8 mouse cellular contexts compared by ENCODE assay signal in the genomic region with DNA sequence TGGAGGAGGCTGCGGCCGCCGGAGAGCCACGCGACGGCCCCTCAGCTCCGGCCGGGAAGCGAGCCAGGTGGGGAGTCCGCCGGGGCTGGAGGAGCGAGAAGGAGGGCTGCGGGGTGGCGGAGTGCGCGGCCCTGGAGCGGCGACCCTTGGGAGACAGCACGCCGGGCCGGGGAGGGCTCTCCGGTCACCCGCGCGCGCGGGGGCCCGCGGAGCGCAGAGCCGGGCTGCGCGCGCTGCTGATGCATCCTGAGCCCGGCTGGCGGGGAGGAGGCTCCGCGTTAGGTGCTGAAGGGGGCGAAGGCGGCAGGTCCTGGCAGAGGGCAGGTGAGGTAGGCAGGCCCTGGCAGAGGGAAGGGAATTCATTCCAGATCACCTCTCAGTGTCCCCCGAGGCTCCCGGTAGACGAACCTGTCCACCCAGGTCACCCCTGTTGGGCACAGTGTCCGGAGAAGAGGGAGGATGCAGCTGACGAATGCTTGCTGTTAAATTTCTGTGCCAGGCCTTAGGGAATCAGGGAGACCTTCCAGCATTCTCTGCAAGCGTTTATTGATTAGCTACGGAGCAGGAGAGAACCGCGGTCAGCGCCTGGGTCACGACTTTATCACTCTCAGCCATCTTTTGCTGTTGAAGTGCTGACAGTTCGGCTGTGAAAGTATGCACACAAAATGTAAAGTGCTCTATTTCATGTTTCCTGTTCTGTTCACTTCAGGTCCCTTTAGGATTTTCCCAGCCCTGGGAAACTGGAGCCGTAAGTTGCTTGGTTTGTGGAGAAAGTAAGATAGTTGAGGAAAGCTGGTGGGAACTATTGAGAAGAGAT. TPM values are rescaled to one million over a fixed set of nuclear protein-coding genes. Genes with fewer than 3 reads are reported as not detected.
DNase-seq lines count a peak whose midpoint lies in the region; ATAC-seq and TF ChIP-seq lines count a peak whose summit lies in the region.

No protein-coding gene starts in this region.

- no peaks in the 10 kb centered on the region for H3K36me3 ChIP-seq in liver, embryonic 13.5 days
- no peaks in the 10 kb centered on the region for H3K36me3 ChIP-seq in myocyte (ENCODE audit: control insufficient read depth, insufficient read depth)

- H3ac ChIP-seq in myocyte (ENCODE audit: control insufficient read depth, insufficient read length): peak overlapping the region; percentile 46

- H3K79me2 ChIP-seq in myocyte (ENCODE audit: control insufficient read depth, insufficient read depth): no peaks in the 10 kb centered on the region

- peak overlapping the region; percentile 98 for H3K9ac ChIP-seq in liver, embryonic 13.5 days

- H3K4me2 ChIP-seq in liver, embryonic 13.5 days: peak overlapping the region; percentile 97
- H3K4me2 ChIP-seq in myocyte (ENCODE audit: low read depth): peak overlapping the region; percentile 83

- H3K4me1 ChIP-seq in liver, embryonic 13.5 days (replicated peaks): peaks cover 39% of the 10 kb centered on the region

- peak overlapping the region; percentile 97 for H3K4me3 ChIP-seq in liver, embryonic 13.5 days (replicated peaks)
- H3K4me3 ChIP-seq in myocyte: peak overlapping the region; percentile 27

- peak; percentile 81 for ATAC-seq in liver, embryonic 13.5 days (ENCODE audit: low read depth)

- TF ChIP-seq POLR2A in myocyte (IDR thresholded peaks at IDR 0.05; ENCODE audit: insufficient read length, low read depth): no peak

- WGBS in liver, embryonic 13.5 days (ENCODE audit: insufficient replicate concordance): 1% methylated on average over 53 of the region's 53 CpGs

- H3K9me3 ChIP-seq in liver, embryonic 13.5 days (replicated peaks): no peaks in the 10 kb centered on the region

- H3K27ac ChIP-seq in liver, embryonic 13.5 days: peak overlapping the region; percentile 86

- 0 out of 2 replicates have a peak, but pooled peaks cover 4% of the 10 kb centered on the region for H3K27me3 ChIP-seq in liver, embryonic 13.5 days
- no peaks in the 10 kb centered on the region for H3K27me3 ChIP-seq in myocyte (ENCODE audit: control insufficient read depth, insufficient read depth, insufficient read length)

- DNase-seq in retina, adult 2 months (ENCODE audit: low read depth, low spot score): peak; percentile 66
- no peak for DNase-seq in retina, postnatal 1 day
- peak; percentile 82 to 83 for DNase-seq in cerebellum, postnatal 10 days
- peak; percentile 23 to 38 for DNase-seq in frontal cortex, postnatal 14 days (ENCODE audit: low spot score in 2 of 2)
- peak; percentile 71 for DNase-seq in kidney, adult 9 months
- DNase-seq in liver, embryonic 13.5 days: peak; percentile 16
- DNase-seq in thymus, adult 18-20 months: peak; percentile 50

TF ChIP-seq in myocyte, 11 proteins besides CTCF, POLR2A, EP300 and RAD21:
- no peak for TF ChIP-seq MYOG (IDR thresholded peaks at IDR 0.05; ENCODE audit: control insufficient read depth in 1 of 3, insufficient read depth in 1 of 3, insufficient read length in 2 of 3, low read depth in 2 of 3)
- no peak for TF ChIP-seq MYOD1 (IDR thresholded peaks at IDR 0.05; ENCODE audit: control insufficient read depth in 1 of 3, insufficient read length in 2 of 3, low read depth in 2 of 3)
- no peak for TF ChIP-seq REST (IDR thresholded peaks at IDR 0.05; ENCODE audit: insufficient read depth, insufficient read length)
- TF ChIP-seq CEBPB (IDR thresholded peaks at IDR 0.05; ENCODE audit: insufficient read depth, poor library complexity, severe bottlenecking): no peak
- no peak for TF ChIP-seq SRF (IDR thresholded peaks at IDR 0.05; ENCODE audit: control insufficient read depth, insufficient read length, low read depth)
- no peak for TF ChIP-seq E2F4 (IDR thresholded peaks at IDR 0.05; ENCODE audit: insufficient read depth)
- no peak for TF ChIP-seq TCF12 (IDR thresholded peaks at IDR 0.05; ENCODE audit: insufficient read depth, poor library complexity, severe bottlenecking)
- TF ChIP-seq TCF3 (IDR thresholded peaks at IDR 0.05; ENCODE audit: insufficient read length, low read depth): no peak

RNA-seq across cellular contexts. Expression of a gene that starts 0.6 kb away (rescaled TPM):
- 16.3 and 17.4 TPM in 2 replicates for polyA plus RNA-seq in liver, embryonic 13.5 days (2015; fragmentation: Nextera tagmentation; extraction: Ambion mirVana)
- polyA plus RNA-seq in myocyte (2012; fragmentation: generic; extraction: Trizol): 5.5 TPM
